Mouse (Mus musculus) hematopoietic stem cell, adult 5-6 weeks (primary cell): ENCODE measurements at regions not wholly inside any gene's neighbourhood (a gene's known extent, or its start where the extent isn't known, plus 50 kb on each side); places are given as distances from the start of the nearest gene placed in this dataset.

ENCODE experiments used
- ATAC-seq, 2 experiments: fragments of 125-278 bp in 1 of 2; replicated peaks in 1 of 2; 2 replicates each; pipeline ENCODE4 v1.8.0; 2016 to 2017; ENCODE audit warnings: inconsistent platforms in 2 of 2, mild to moderate bottlenecking in 2 of 2, moderate number of reproducible peaks in 2 of 2, low read depth in 1 of 2, moderate TSS enrichment in 1 of 2; ENCODE audit not compliant: low FRiP score in 2 of 2, poor library complexity in 2 of 2, severe bottlenecking in 2 of 2, insufficient read depth in 1 of 2, low TSS enrichment in 1 of 2

GRCm38 (mm10) chr5:4623625-4624024 lies 134.2 kb downstream of the Fzd1 start:
- ATAC-seq: no peak

- ATAC-seq: no peak
Observed at GRCm38 (mm10) chr5:4620513-4621210, 137.2 kb downstream of the Fzd1 start.

DNA sequence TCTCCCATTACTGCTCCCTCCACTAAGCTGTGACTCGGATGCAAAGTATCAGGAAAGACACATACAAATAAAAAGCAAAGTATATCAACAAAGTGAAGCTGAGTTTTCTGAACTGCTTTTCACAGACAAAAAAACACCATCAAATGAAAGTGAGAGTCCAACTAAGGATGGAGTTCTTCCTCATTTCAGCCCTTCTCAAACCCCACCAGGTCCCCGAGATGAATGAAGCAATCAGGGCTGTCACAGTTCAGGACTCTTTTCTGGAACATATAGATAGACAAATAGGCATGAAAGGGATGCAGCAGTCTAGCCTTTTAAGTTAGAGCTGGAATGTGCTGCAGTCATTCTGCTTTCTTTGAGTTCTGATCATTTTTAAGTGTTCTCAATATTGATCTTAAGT lies 142.6 kb downstream of the Fzd1 start:
- no peak for ATAC-seq

DNA sequence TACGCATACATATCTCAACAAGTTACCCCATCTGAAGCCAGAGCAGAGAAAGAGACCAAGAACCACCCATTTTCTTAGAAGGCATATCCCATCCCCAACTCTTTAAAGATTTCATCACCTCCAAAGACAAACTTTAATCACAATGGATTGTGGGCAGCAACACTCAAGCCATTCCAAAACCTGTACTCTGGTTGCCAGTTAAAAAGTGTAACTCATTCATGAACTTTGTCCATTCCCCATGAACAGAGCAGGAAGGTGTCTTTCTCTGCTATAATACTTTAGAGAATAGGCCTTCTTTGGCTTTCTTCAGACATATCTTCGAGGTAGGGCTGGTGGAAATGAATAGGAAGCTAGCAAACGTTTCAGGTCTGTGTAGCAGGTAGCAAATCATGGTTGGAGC lies 160.4 kb downstream of the Fzd1 start:
- ATAC-seq: no peak

DNA sequence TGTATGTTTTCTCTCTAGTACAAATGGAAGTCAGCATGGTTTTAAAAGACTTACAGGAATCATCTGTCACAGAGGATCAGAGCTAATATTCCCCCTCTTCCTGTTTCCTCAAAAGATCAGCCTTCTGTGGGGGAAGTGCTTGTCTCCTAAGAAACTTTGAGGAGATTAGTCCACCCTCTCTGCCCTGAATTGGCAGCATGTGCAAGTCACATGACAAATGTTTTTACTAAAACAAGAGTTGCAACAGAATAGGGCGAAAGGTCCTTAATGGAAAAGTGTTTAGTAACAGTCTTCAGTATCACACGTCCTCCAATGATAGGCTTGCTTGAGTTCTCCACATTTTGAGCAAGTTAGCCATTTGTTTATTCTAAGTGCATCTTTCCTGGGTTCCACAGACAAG lies 162.8 kb downstream of the Fzd1 start:
- ATAC-seq: no peak

- no peak for ATAC-seq
Observed at GRCm38 (mm10) chr5:4594562-4594961, 163.3 kb downstream of the Fzd1 start.

DNA sequence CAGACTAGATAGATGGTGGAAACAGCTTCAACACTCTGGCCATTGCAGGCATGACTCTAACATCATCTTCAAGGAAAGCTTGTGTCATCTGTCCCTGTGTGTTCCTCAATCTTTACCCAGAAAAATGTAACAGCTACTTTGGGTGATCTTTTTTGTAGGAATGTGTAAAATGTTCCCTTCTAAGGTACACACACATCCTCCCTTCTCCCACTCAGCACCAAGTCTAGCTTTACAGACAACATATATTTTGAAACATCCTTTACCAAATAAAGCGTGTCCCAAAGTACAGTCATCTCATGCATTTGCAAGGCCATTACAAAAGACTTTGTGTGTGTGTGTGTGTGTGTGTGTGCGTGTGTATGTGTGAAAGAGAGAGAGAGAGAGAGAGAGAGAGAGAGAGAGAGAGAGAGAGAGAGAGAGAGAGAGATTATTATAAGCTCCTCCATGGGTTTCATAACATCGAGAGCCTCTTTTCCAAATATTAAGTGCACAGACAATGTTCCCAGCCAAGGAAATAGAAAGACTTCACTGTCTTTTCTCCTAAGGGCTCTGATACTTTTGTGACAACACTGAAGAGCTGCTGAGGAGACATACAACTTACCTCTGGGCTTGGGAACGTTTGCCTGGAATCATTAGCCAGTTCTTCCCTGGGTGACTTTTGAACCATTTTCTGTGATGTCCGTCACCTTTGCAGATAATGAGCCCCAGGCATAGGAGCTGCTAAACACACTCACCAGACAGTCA lies 164.0 kb downstream of the Fzd1 start:
- no peak for ATAC-seq

DNA sequence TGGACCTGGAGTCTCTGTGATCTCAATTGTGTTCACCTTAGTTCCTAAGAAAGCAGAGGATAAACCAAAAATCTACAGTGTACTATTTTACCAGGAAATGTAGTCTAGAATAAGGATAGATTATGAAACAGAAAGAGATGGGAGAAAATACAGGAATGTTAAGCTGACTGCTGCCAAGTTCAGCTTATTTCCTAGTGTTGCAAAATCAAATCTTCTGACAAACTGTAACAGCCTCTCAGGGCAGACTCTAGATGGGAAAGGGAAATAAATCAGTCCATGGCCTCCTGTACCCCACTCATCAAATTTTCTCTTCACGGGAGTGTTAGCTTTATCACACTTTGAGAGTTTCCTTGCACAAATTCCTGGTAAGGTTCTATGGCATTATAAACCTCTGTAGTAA lies 166.1 kb downstream of the Fzd1 start:
- no peak for ATAC-seq

DNA sequence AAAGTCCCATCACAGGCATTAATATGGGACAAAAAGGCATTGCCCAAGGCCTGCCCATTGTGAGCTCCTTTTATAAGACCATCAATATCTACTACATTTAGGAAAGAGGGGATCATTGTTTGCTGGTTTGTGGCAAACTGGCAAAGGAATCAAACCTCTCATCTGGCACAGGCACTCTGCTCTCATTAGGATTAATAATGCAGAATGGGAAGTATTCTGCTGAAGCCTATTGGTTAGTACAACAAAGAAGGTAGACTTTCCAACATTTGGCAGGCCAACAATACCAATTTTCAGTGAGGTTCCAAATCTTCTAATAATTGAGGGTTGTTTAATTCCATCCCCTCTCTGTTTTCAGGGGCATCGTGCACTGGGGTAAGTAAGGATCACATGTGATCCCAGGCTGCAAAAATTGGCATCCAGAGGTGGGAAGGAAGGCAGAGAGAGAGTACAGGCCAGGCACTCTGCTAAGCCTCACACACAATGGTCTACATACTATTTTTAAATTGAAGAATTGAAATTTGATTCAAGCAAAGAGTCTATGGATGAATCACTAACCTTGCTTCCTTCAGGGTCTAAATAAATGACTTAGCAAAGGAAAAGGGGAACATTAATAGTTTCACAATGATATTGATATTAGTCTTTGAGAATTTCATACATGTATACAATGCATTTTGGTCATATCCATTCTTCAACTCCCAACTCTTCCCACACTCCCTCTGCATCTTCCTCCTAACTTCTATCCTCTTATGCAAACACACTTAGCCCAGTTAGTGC lies 174.9 kb downstream of the Fzd1 start:
- ATAC-seq: no peak

DNA sequence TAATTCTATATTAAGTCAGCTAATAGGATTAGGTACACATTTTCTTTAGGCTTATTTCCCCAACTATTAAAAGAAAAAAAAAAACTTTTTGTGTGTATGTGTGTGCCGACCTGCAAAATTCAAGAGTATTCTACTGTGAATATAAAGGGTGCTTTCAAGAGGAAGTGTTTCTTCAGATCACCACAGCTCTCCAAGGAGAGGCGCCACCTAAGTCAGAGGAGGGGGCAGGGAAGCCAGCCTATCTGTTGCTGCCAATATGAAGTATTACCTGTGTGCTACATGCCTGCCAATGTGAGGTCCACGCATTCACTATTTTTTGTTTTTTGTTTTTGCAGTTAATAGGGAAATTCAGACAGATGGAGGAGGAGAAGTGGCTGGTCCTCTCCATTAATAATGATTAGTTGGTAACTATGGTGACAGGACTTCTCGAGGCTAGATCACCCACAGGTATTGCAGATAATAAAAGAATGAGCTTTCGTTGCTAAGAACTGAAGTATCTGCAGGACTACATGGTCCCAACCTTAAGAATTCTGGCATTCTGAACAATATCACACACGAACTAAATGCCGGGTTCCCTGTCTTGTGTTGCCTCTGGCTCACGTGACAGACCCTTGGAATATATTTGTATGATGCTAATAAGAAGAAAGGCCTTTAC lies 177.5 kb downstream of the Fzd1 start:
- no peak for ATAC-seq

- ATAC-seq: no peak
Observed at GRCm38 (mm10) chr5:4578856-4579255, 179.0 kb downstream of the Fzd1 start.

GRCm38 (mm10) chr5:4577179-4577578 lies 180.7 kb downstream of the Fzd1 start:
- no peak for ATAC-seq

DNA sequence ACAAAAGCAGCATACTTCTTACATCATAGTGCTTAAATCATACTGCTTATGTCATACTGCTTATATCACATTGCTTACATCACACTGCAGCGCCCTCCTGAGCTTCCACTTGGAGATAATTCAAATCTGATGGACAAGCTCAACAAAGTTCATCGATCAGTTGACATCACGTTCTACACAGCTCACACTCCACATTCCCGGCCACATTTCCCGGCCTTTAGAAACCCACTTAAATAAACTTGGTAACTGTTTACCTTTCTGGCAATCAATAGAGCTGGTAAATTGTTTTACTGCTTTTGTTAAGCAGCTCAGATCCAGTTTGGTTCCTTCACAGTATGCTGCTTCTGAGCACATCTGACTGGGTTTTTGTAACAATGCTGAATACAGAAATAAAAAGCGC lies 194.0 kb downstream of the Fzd1 start:
- ATAC-seq: no peak

DNA sequence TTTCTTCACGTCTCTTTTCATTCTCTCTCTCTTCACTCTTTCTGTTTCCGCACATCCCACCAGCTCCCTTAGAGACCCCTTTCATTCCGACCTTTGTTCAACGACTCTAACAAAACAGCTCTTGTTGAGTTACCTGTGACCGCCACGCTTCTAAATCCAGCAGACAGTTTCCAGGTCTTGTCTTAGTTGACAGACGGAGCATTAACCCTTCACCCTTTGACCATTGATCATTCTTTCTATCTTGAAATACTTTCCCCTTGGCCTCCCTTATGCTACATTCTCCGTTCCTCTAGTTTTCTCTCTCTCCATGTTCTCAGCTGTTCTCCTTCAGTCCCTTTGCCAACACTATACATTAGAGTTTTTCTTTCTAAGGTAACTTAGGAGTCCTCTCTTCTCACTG lies 196.2 kb downstream of the Fzd1 start:
- ATAC-seq: no peak

GRCm38 (mm10) chr5:4561139-4561470 lies 196.7 kb downstream of the Fzd1 start:
- no peak for ATAC-seq

DNA sequence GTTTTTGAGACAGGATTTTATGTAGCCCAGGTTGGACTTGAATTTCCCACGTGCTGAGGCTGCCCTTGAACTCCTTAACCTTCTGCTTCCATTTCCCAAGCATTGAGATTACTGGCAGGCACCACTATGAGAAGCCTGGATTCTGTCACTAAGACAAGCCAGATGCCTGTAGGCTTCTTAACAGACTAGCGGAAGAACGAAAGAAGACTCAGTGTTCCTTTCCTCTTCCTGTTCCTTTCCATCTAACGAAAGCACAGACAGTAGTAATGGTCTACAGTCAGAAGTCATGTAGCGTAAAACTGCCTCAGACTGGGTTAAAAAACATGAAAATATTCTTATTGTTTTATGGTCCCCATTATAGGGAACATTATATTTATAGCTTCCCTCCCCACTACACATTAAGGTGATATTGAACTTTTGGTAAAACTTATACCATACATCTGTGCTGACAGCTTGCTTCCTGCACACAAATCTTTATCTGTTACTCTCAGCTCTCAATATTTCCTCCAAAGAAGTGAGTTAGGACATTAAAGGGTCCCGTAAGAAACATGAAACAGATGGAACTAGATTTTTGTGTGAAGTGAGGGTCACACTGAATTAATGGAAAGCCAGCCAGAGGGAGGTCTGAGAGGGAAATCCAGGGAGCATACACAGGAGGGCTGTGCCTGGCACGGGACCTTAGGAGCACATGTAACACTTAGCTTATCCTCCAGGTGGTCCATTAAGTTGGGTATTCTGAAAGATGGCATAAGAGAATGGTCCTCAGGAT lies 197.3 kb downstream of the Fzd1 start:
- no peak for ATAC-seq

DNA sequence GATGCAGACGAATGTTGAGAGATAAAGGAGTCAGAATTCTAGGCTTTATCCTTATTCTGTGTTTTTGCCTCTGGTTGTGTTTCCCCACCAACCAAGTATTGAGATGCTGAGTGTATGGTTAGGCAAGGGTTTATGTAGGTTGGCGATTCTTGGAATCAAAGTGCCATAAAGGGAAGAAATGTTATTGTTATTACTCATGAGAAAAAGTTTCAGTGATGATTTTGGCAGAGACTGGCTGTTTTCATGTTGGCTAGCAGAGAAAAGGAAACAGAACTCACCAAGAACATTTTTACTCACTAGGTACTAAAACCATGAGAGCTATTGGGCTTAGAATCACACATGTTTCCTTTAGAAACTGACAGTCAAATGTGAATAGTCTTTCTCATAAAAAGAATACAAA lies 202.9 kb downstream of the Fzd1 start:
- no peak for ATAC-seq
